Mouse (Mus musculus): ENCODE results near the gene Sucnr1.
A peak's percentile ranks its signal among the peaks of the same experiment; 100 is the strongest.
"Not testable (repeated sequence)": the region's sequence is repeated elsewhere in the genome, so short reads cannot be mapped to it uniquely, and the experiment has no call there.

The Sucnr1 gene

DNA sequence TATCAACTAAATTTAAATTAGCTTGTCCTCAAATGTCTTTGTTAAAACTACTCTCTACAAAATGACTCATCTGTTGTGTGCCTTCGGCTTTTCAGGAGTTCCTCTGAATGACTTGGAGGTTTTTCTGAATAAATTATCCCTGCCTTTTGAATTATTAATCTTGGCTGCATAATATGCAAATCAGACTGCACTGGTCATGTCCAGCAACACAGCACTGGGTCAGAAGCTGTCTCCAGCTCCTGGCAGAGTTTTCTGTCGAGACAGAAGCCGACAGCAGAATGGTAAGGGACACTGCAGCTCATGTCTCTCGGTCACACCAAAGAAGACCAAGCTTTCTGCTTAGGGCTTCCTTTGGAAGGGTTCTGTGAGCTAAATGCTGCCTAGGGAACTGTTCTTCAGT, at the start of gene Sucnr1:
Gene Sucnr1 (plus strand): TSS at position 222 of the 400 bp plus-strand sequence.
- DNase-seq, result no peak

DNA sequence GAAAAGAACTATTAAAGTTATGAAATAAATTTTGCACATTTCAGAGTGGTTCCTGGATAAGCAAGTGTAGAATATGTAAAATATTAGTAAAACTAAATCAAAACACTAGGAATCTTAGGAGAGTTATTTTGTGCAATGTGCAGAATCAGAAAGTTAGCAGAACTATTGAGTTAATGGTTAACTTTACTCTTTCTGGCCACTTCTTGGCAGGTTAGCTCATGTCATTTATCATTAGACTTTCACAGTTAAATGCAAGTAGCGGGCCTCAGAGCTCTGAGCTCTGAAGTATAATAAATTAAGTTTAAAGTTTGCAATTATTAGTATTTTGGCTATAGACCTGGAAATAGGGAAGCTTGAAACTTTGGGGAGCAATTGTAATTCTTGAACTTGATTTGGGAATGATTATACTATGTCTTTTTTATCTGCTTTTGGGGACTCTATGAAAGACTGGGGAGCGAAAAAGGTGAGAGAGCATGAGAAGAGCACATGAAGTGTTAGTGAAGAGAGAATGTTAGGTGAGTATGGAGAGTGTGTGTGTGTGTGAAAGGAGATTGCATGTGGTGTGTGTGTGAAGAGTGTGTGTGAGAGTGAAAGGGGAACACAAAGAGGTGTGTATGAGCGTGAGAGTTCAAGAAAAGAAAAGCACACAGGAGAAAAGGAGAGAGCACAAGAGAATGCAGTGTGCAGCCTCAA, 35.3 kb upstream of the Sucnr1 start:
- no peak for DNase-seq

DNA sequence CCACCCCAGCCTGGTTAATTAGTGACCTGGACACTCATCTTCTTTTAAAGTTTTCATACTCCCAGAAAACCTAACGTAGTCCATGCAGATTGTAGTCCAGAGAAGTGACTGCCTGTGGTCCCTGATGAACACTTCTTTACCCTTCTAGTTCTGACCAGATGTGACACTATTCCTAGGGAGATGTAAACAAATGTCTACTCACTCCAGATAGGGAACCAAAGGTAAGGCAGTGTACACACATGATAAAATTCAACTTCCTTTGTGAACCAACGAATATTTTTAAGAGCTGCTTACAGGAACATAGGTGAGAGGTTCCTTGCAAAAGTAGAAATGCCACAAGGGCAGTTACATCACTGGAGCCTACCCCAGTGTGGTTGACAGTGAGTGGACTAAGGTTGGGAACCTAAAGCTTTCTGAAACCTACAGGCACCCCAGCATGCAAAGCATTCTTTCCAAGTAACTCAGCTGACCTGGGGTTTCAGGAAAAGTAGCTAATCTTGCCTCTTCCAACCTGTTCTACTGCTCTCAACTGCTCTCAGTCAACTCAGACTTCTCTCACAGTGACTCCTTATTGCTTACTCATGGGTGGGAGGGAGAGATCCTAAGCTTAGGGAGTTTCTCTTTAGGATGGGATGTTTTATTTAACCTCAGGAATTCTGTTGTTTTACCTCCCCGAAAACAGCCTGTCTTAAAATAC, 28.3 kb upstream of the Sucnr1 start:
- no peak for DNase-seq

- DNase-seq, result no peak
Observed at GRCm38 (mm10) chr3:60053931-60054330, 27.7 kb upstream of the Sucnr1 start.

DNA sequence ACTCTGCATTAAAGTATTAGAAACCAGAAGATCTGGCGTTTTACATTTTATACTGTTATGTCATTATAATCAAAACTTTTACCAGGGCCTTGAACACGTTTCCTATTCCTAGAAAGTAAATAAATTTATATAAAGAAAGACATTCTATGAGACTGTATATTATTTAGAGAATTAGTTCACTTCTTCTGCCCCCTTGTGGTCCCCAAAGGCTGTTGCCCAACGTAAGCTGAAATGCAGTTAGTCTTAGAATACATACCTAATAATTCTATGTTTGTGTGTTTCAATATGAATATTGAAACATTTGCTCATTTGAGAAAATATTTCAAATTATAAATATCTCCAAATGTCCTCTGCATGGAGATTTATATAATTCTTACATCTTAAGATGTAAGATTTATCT, 25.2 kb upstream of the Sucnr1 start:
- peak; percentile 14 for DNase-seq

DNA sequence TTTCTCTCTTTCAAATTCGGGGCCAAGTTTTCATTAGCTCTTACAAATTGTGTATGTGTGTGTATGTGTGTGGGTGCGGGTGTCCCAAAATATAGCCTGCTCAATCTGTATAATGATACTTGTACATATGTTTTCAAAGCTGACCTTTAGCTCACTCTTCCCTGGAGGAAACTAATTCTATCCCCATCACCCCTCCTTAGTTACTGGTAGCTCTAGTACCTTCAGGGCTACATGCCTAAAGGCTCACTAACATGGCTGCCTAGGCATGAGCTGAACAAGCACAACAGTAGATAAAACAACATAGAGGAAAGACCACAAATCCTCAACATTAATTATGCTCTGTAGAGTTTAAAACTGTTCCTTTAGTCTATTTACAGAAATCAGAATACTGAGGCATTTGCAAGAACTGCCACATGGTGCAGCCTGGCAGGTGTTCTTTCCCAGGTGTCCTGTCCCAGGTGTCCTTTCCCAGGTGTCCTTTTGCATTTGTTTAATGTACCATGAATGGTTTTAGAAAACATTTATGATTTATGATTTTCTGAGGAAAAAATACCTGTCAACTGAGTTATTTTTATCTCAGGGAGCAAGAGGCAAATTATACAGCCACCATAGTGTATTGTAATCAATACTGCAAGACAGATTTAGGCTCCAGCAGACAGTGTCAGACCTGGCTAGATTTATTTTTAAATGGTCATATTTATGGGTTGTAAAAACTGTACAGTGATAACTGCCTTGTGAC, 24.4 kb upstream of the Sucnr1 start:
- no peak for DNase-seq

GRCm38 (mm10) chr3:60057809-60058082, 23.9 kb upstream of the Sucnr1 start:
- no peak for DNase-seq

DNA sequence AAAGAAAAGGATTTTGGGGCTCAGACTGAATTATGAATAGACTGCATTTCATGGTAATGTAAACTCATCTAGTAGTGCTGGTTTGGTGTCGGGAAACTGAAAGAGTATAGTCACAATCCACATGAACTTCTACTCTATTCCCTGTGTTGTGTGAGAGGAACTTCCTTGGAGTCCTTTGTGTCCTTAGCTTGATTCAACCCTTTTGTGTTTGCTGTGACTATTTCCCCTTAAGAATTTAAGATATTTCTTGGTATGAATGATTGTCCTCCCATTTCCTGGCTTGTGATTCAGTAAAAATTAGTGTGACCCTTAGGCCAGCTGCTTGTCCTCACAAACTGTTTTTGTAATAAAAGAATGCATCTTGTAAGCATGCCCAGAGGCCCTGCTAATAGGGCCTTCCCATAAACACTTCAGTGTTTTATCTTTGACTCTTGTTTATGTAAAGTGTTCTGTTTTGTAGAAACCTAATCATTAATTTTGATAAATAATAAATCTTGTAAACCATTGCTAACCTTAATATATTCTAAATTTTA, 2.7 kb upstream of the Sucnr1 start:
- no peak for DNase-seq

- no peak for DNase-seq
Observed at GRCm38 (mm10) chr3:60080572-60080971, 1.1 kb upstream of the Sucnr1 start.

GRCm38 (mm10) chr3:60082746-60083145, 1.1 kb downstream of the Sucnr1 start:
- DNase-seq, result no peak

GRCm38 (mm10) chr3:60085729-60086128, 4.1 kb downstream of the Sucnr1 start:
- no peak for DNase-seq

DNA sequence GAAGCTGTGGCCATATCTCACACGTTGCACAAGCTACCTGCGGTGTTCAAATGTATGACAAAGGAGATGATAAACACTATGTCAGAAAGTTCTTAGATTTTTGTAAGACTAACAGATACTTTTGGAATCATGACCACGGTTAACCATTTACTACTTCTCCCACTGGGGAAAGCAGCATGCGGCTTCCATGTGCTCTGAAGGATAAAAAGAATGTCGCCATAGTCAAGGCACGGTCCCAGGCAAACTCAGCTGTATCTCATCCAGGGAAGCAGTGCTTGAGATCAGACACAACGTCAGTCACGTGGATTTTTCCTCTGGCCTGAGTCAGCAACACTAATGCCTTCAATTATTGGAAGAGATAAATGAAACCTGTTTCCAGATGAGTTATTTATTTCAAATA, 9.7 kb downstream of the Sucnr1 start:
- no peak for DNase-seq

GRCm38 (mm10) chr3:60094386-60095156, 12.9 kb downstream of the Sucnr1 start:
- no peak for DNase-seq

GRCm38 (mm10) chr3:60096941-60097340, 15.3 kb downstream of the Sucnr1 start:
- no peak for DNase-seq

- no peak for DNase-seq
Observed at GRCm38 (mm10) chr3:60097485-60097884, 15.8 kb downstream of the Sucnr1 start.

- DNase-seq, result no peak
Observed at GRCm38 (mm10) chr3:60098521-60098920, 16.9 kb downstream of the Sucnr1 start.

DNA sequence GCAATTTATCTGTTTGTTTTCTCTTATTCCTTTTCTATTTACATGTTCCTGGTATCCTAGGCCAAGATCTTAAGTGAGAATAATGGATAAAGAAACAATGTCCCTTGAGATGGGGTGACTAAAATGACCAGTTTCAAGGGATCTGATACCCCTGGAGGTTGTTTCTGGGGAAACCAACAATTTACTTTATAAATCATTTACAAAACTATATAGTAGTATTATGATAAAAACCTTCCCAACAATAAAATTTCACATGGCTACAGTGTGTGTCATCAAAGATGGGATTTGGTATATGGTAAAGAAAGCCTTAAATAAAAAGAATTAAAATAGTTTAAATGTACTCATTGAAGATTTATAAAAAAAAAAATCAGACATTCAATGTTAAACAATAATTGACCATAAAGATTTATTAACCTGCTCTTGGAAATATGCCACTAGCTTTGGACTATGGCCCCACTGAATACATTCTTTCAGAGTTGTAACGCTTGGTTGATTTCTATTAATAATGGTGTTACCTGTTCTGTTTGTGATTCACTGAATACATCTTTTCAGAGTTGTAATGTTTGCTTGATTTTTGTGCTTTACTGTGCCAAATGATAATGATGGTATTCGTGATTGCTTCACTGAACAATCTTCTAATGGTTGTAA, 22.9 kb downstream of the Sucnr1 start:
- no peak for DNase-seq

DNA sequence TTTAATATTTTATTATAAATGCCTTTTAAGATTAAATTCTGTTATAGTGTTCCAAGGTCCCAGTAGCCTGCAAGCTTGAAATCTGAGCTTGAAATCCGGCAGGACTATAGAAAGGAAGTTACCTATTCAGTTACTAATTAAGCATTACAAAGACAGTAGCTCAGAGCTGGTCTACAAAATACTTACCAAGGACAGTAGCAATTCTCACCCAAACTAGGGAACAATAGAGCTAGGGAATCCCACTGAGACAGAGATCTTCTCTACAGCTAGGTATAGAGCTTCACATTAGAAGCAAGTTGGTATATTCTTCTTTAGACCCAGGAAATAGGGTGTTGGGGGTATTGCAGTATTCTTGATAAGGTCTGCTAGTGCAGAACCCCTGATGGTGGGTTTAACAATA, 24.8 kb downstream of the Sucnr1 start:
- DNase-seq, result not testable (repeated sequence)

DNA sequence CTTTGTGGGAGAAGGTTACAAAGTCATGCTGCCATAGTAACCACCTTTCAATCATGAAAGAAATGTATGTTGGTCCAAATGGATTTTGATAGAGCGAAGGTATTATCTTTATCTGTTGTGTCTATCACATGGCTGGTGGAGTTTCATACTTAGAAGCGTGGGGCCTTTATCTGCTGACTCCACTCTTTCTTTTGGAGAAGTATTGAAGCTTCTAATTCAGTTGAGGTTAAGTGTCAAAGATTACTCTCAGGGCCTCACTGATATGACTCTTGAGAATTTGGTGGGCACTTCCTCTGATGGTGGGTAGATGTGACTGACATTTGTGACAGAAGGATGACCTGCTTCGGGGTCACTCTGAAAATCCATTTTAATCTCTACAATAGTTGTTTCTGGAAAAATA, 26.1 kb downstream of the Sucnr1 start:
- DNase-seq, result no peak

GRCm38 (mm10) chr3:60108815-60109214, 27.1 kb downstream of the Sucnr1 start:
- DNase-seq, result no peak

- DNase-seq, result no peak
Observed at GRCm38 (mm10) chr3:60111135-60111710, 29.6 kb downstream of the Sucnr1 start.
